Mouse (Mus musculus): Measurements from ENCODE around the gene Il21. TPM values are rescaled to one million over a fixed set of nuclear protein-coding genes. Genes with fewer than 3 reads are reported as not detected.

Gene Il21
- polyA plus RNA-seq, 1 experiment from 2014 or later = not detected

- H3K4me3 ChIP-seq = no peak overlapping the region
- 0 out of 2 replicates have a peak, but pooled peaks cover 3% of the 10 kb centered on the region for H3K4me1 ChIP-seq
- H3K27ac ChIP-seq = no peak overlapping the region
- DNase-seq (ENCODE audit: low spot score) = no peak
- no peaks in the 10 kb centered on the region for H3K9me3 ChIP-seq
- H3K27me3 ChIP-seq (ENCODE audit: insufficient read depth, poor library complexity, severe bottlenecking) = no peaks in the 10 kb centered on the region
- WGBS = 60% methylated on average over 11 of the region's 11 CpGs
- no peaks in the 10 kb centered on the region for H3K36me3 ChIP-seq
These were observed 3.2 kb downstream of the Il21 start for GRCm38 (mm10) chr3:37229082-37229829.

GRCm38 (mm10) chr3:37225124-37225523 lies 7.3 kb downstream of the Il21 start:
- 87% methylated on average over 13 of the region's 13 CpGs for WGBS
- Histone ChIP-seq H3K27ac (no peak overlapping the region), H3K27me3 (ENCODE audit: insufficient read depth, poor library complexity, severe bottlenecking) (no peaks in the 10 kb centered on the region), H3K4me3 (no peak overlapping the region), H3K9me3 (no peaks in the 10 kb centered on the region), H3K36me3 (no peaks in the 10 kb centered on the region), H3K4me1 (0 out of 2 replicates have a peak, but pooled peaks cover 3% of the 10 kb centered on the region)
- DNase-seq (ENCODE audit: low spot score) = no peak

- H3K27me3 ChIP-seq (ENCODE audit: insufficient read depth, poor library complexity, severe bottlenecking) = no peaks in the 10 kb centered on the region
- no peaks in the 10 kb centered on the region for H3K36me3 ChIP-seq
- WGBS = 27% methylated on average over 4 of the region's 4 CpGs
- DNase-seq (ENCODE audit: low spot score) = no peak
- H3K9me3 ChIP-seq = no peaks in the 10 kb centered on the region
- H3K4me1 ChIP-seq = no peaks in the 10 kb centered on the region
- no peak overlapping the region for H3K4me3 ChIP-seq
- H3K27ac ChIP-seq = no peak overlapping the region
These were observed 13.4 kb downstream of the Il21 start for GRCm38 (mm10) chr3:37219071-37219470.

- H3K27me3 ChIP-seq (ENCODE audit: insufficient read depth, poor library complexity, severe bottlenecking) = no peaks in the 10 kb centered on the region
- no peak for DNase-seq (ENCODE audit: low spot score)
- no peak overlapping the region for H3K27ac ChIP-seq
- H3K4me3 ChIP-seq = no peak overlapping the region
- peaks cover 12% of the 10 kb centered on the region for H3K4me1 ChIP-seq
- H3K9me3 ChIP-seq = no peaks in the 10 kb centered on the region
- WGBS = 76% methylated on average over 8 of the region's 8 CpGs
- no peaks in the 10 kb centered on the region for H3K36me3 ChIP-seq
These were observed 27.1 kb downstream of the Il21 start for GRCm38 (mm10) chr3:37205226-37205800.

- Histone ChIP-seq H3K27me3 (ENCODE audit: insufficient read depth, poor library complexity, severe bottlenecking) (no peaks in the 10 kb centered on the region), H3K4me3 (peak overlapping the region; percentile 70), H3K36me3 (no peaks in the 10 kb centered on the region), H3K27ac (no peak overlapping the region), H3K9me3 (no peaks in the 10 kb centered on the region), H3K4me1 (peaks cover 12% of the 10 kb centered on the region)
- DNase-seq (ENCODE audit: low spot score) = no peak
- 23% methylated on average over 6 of the region's 6 CpGs for WGBS
These were observed 27.9 kb downstream of the Il21 start for GRCm38 (mm10) chr3:37204556-37204955.

GRCm38 (mm10) chr3:37203984-37204428 lies 28.4 kb downstream of the Il21 start:
- WGBS = 2% methylated on average over 11 of the region's 11 CpGs
- no peaks in the 10 kb centered on the region for H3K9me3 ChIP-seq
- peak overlapping the region; percentile 82; the same call in 1 of the 2 replicates for H3K27ac ChIP-seq
- DNase-seq (ENCODE audit: low spot score) = peak; percentile 82
- H3K4me1 ChIP-seq = peaks cover 12% of the 10 kb centered on the region
- peak overlapping the region; percentile 70 for H3K4me3 ChIP-seq
- H3K36me3 ChIP-seq = no peaks in the 10 kb centered on the region
- H3K27me3 ChIP-seq (ENCODE audit: insufficient read depth, poor library complexity, severe bottlenecking) = no peaks in the 10 kb centered on the region

GRCm38 (mm10) chr3:37202856-37203255 lies 29.6 kb downstream of the Il21 start:
- no peaks in the 10 kb centered on the region for H3K36me3 ChIP-seq
- H3K4me3 ChIP-seq = no peak overlapping the region
- no peak for DNase-seq (ENCODE audit: low spot score)
- no peaks in the 10 kb centered on the region for H3K27me3 ChIP-seq (ENCODE audit: insufficient read depth, poor library complexity, severe bottlenecking)
- no peaks in the 10 kb centered on the region for H3K9me3 ChIP-seq
- H3K27ac ChIP-seq = no peak overlapping the region
- WGBS = 75% methylated on average over 7 of the region's 7 CpGs
- peaks cover 12% of the 10 kb centered on the region for H3K4me1 ChIP-seq

- Histone ChIP-seq H3K27me3 (ENCODE audit: insufficient read depth, poor library complexity, severe bottlenecking) (no peaks in the 10 kb centered on the region), H3K4me1 (peaks cover 12% of the 10 kb centered on the region), H3K27ac (0 out of 2 replicates have a peak overlapping the region, but pooled peaks have one; percentile 7), H3K9me3 (no peaks in the 10 kb centered on the region), H3K4me3 (no peak overlapping the region), H3K36me3 (no peaks in the 10 kb centered on the region)
- DNase-seq (ENCODE audit: low spot score) = no peak
- WGBS = 46% methylated on average over 6 of the region's 6 CpGs
These were observed 31.1 kb downstream of the Il21 start for GRCm38 (mm10) chr3:37201122-37201916.

- H3K4me1 ChIP-seq = peaks cover 12% of the 10 kb centered on the region
- WGBS = 80% methylated on average over 5 of the region's 5 CpGs
- no peaks in the 10 kb centered on the region for H3K9me3 ChIP-seq
- no peak for DNase-seq (ENCODE audit: low spot score)
- H3K27ac ChIP-seq = no peak overlapping the region
- H3K4me3 ChIP-seq = no peak overlapping the region
- no peaks in the 10 kb centered on the region for H3K36me3 ChIP-seq
- H3K27me3 ChIP-seq (ENCODE audit: insufficient read depth, poor library complexity, severe bottlenecking) = no peaks in the 10 kb centered on the region
These were observed 34.1 kb downstream of the Il21 start for GRCm38 (mm10) chr3:37198302-37198701.

GRCm38 (mm10) chr3:37191953-37192352 lies 40.5 kb downstream of the Il21 start:
- Histone ChIP-seq H3K4me1 (no peaks in the 10 kb centered on the region), H3K27me3 (ENCODE audit: insufficient read depth, poor library complexity, severe bottlenecking) (no peaks in the 10 kb centered on the region; the same call in 1 of the 2 replicates), H3K27ac (no peak overlapping the region), H3K4me3 (no peak overlapping the region), H3K9me3 (no peaks in the 10 kb centered on the region), H3K36me3 (no peaks in the 10 kb centered on the region)
- DNase-seq (ENCODE audit: low spot score) = no peak
- 65% methylated on average over 2 of the region's 2 CpGs for WGBS

GRCm38 (mm10) chr3:37185534-37185933 lies 46.9 kb downstream of the Il21 start:
- Histone ChIP-seq H3K4me3 (no peak overlapping the region), H3K27ac (no peak overlapping the region), H3K27me3 (ENCODE audit: insufficient read depth, poor library complexity, severe bottlenecking) (no peaks in the 10 kb centered on the region), H3K9me3 (no peaks in the 10 kb centered on the region), H3K4me1 (0 out of 2 replicates have a peak, but pooled peaks cover 6% of the 10 kb centered on the region), H3K36me3 (no peaks in the 10 kb centered on the region)
- 74% methylated on average over 1 of the region's 1 CpGs for WGBS
- no peak for DNase-seq (ENCODE audit: low spot score)

GRCm38 (mm10) chr3:37182415-37183269 lies 49.8 kb downstream of the Il21 start:
- no peaks in the 10 kb centered on the region for H3K36me3 ChIP-seq
- H3K9me3 ChIP-seq = no peaks in the 10 kb centered on the region
- no peak overlapping the region for H3K4me3 ChIP-seq
- H3K27me3 ChIP-seq (ENCODE audit: insufficient read depth, poor library complexity, severe bottlenecking) = no peaks in the 10 kb centered on the region
- 0 out of 2 replicates have a peak, but pooled peaks cover 6% of the 10 kb centered on the region for H3K4me1 ChIP-seq
- H3K27ac ChIP-seq = no peak overlapping the region
- DNase-seq (ENCODE audit: low spot score) = no peak
- 39% methylated on average over 16 of the region's 16 CpGs for WGBS

Measured in heart, embryonic 10.5 days (tissue).